Mouse (Mus musculus) heart, postnatal 0 days (tissue): ENCODE results near the gene Zfp316. TPM values are rescaled to one million over a fixed set of nuclear protein-coding genes. Genes with fewer than 3 reads are reported as not detected.

ENCODE experiments used
- ATAC-seq: fragments of 200-750 bp; cut with Nextera tagmentation; 2 replicates; pipeline ENCODE4 v1.8.0; 2017; ENCODE audit warnings: low read depth, moderate number of reproducible peaks, moderate library complexity; ENCODE audit not compliant: insufficient read depth
- DNase-seq: peaks from one replicate; pipeline ENCODE4 v3.0.0-alpha.2; 2016; ENCODE audit warnings: low spot score
- H3K27ac ChIP-seq: fragments of 300-500 bp; sonication (generic); 2 replicates; pipeline ENCODE4 v1.5.1; 2014; ENCODE audit warnings: low read depth, mild to moderate bottlenecking
- H3K27me3 ChIP-seq: fragments of 300-500 bp; sonication (generic); 2 replicates; pipeline ENCODE4 v1.6.1; 2014; ENCODE audit warnings: low read length, mixed read lengths; ENCODE audit not compliant: control insufficient read depth, insufficient read depth
- H3K36me3 ChIP-seq: fragments of 300-500 bp; sonication (generic); replicated peaks from 2 replicates; pipeline ENCODE4 v1.6.1; 2014; ENCODE audit warnings: low read length, mixed read lengths; ENCODE audit not compliant: control insufficient read depth, insufficient read depth
- H3K4me1 ChIP-seq: fragments of 300-500 bp; sonication (generic); 2 replicates; pipeline ENCODE4 v1.6.1; 2014; ENCODE audit warnings: antibody characterized with exemption; ENCODE audit not compliant: control insufficient read depth, insufficient read depth
- H3K4me2 ChIP-seq: fragments of 300-500 bp; sonication (generic); 2 replicates; pipeline ENCODE4 v1.6.1; 2014; ENCODE audit warnings: low read depth, mild to moderate bottlenecking, low read length, moderate library complexity
- H3K4me3 ChIP-seq: fragments of 300-500 bp; sonication (generic); 2 replicates; pipeline ENCODE4 v1.5.1; 2014; ENCODE audit warnings: low read depth, low read length
- H3K9ac ChIP-seq: fragments of 300-500 bp; sonication (generic); replicated peaks from 2 replicates; pipeline ENCODE4 v1.6.1; 2014; ENCODE audit warnings: low read depth, low read length, mixed read lengths
- H3K9me3 ChIP-seq: fragments of 300-500 bp; sonication (generic); replicated peaks from 2 replicates; pipeline ENCODE4 v1.6.1; 2016; ENCODE audit warnings: low read length; ENCODE audit not compliant: control insufficient read depth
- CTCF ChIP-seq: IDR thresholded peaks from 2 replicates; pipeline ENCODE4 v1.5.1; 2016; ENCODE audit warnings: antibody characterized with exemption, control low read depth, low read depth
- EP300 ChIP-seq: IDR thresholded peaks from 2 replicates; pipeline ENCODE4 v1.6.1; 2016; ENCODE audit warnings: antibody characterized with exemption, low read depth
- WGBS: fragments of 180-500 bp; shearing (Covaris S2); extraction: QIAGEN DNeasy Blood & Tissue Kit; methylation state at CpG from one replicate; pipeline ENCODE4 v1.1.7; 2014; 5-methylcytosine and 5-hydroxymethylcytosine counted together
- polyA plus RNA-seq: library from polyadenylated mRNA; unstranded; fragments of >200 nt; fragmentation: Nextera tagmentation; extraction: Ambion mirVana; gene quantifications from 2 replicates; pipeline ENCODE4 v1.2.1, GENCODE M21; 2015
- total RNA-seq: library from RNA; depleted of rRNA; stranded (reverse); fragments of >200 nt; gene quantifications from 2 replicates; pipeline ENCODE4 v1.2.3, GENCODE M21; 2014; ENCODE audit warnings: low replicate concordance

Zfp316 gene
- total and polyA plus RNA-seq, 2 experiments from 2014 or later, result 1.2 to 7.0 TPM

GRCm38 (mm10) chr5:143255131-143255519 lies 14.7 kb downstream of the Zfp316 start:
- peaks cover 19% of the 10 kb centered on the region for H3K36me3 ChIP-seq
- H3K9me3 ChIP-seq, result no peaks in the 10 kb centered on the region
- no peak for DNase-seq
- H3K27ac ChIP-seq, result no peak overlapping the region
- peak overlapping the region; percentile 51 for H3K4me3 ChIP-seq
- H3K4me1 ChIP-seq, result 0 out of 2 replicates have a peak, but pooled peaks cover 8% of the 10 kb centered on the region
- WGBS, result 55% methylated on average over 24 of the region's 24 CpGs
- no peak overlapping the region for H3K4me2 ChIP-seq
- no peak overlapping the region for H3K9ac ChIP-seq
- no peak for TF ChIP-seq CTCF
- no peak for TF ChIP-seq EP300
- no peak for ATAC-seq
- peaks cover 56% of the 10 kb centered on the region for H3K27me3 ChIP-seq

DNA sequence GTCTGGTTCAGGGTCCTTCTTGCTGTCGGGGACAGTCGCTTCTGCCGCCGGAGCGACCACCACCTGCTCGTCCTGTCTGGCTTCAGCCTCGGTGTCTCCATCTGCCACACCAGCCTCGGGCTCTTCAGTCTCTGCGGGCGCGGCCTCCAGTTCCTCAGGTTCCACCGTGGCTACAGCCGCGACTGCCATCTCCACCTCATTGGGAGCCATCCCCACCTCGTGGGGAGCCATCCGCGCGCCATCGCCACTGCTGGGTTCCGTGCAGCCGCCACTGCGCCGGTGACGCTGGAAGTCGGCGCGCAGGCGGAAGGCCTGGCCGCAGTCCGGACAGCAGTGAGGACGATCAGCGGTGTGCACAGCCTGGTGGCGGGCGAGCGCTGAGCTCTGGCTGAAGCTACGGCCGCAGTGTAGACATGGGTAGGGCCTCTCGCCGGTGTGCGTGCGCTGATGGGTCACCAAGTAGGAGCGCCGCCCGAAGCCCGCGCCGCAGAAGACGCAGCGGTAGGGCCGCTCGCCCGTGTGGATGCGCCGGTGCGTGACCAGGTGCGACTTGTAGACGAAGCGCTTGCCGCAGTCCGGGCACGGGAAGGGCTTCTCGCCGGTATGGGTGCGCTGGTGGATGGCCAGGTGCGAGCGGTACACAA lies 15.2 kb downstream of the Zfp316 start:
- DNase-seq (no peak), ATAC-seq (no peak)
- peaks cover 20% of the 10 kb centered on the region for H3K36me3 ChIP-seq
- 0 out of 2 replicates have a peak, but pooled peaks cover 8% of the 10 kb centered on the region for H3K4me1 ChIP-seq
- no peak overlapping the region for H3K27ac ChIP-seq
- peak overlapping the region; percentile 51 for H3K4me3 ChIP-seq
- TF ChIP-seq CTCF, result no peak
- TF ChIP-seq EP300, result no peak
- peaks cover 56% of the 10 kb centered on the region for H3K27me3 ChIP-seq
- peak overlapping the region; percentile 79; the same call in 1 of the 2 replicates for H3K4me2 ChIP-seq
- no peak overlapping the region for H3K9ac ChIP-seq
- no peaks in the 10 kb centered on the region for H3K9me3 ChIP-seq
- WGBS, result 39% methylated on average over 65 of the region's 66 CpGs

GRCm38 (mm10) chr5:143253881-143254486 lies 15.8 kb downstream of the Zfp316 start:
- WGBS, result 10% methylated on average over 78 of the region's 81 CpGs
- TF ChIP-seq CTCF, result no peak
- TF ChIP-seq EP300, result no peak
- no peak for ATAC-seq

GRCm38 (mm10) chr5:143253186-143253880 lies 16.5 kb downstream of the Zfp316 start:
- H3K4me2 ChIP-seq, result peak overlapping the region; percentile 79
- no peak overlapping the region for H3K27ac ChIP-seq
- TF ChIP-seq EP300 (no peak), CTCF (no peak)
- no peak overlapping the region for H3K9ac ChIP-seq
- no peak; the same call in 1 of the 2 replicates for ATAC-seq
- H3K4me1 ChIP-seq, result 0 out of 2 replicates have a peak, but pooled peaks cover 8% of the 10 kb centered on the region
- peaks cover 56% of the 10 kb centered on the region for H3K27me3 ChIP-seq
- H3K9me3 ChIP-seq, result no peaks in the 10 kb centered on the region
- 16% methylated on average over 89 of the region's 103 CpGs for WGBS
- no peak for DNase-seq
- H3K36me3 ChIP-seq, result peaks cover 32% of the 10 kb centered on the region
- peak overlapping the region; percentile 51 for H3K4me3 ChIP-seq

More at GRCm38 (mm10) chr5:143253881-143254486, 15.8 kb downstream of the Zfp316 start:
- H3K9me3 ChIP-seq, result no peaks in the 10 kb centered on the region
- peaks cover 56% of the 10 kb centered on the region for H3K27me3 ChIP-seq
- H3K27ac ChIP-seq, result no peak overlapping the region
- peak overlapping the region; percentile 51 for H3K4me3 ChIP-seq
- DNase-seq, result no peak
- 0 out of 2 replicates have a peak, but pooled peaks cover 8% of the 10 kb centered on the region for H3K4me1 ChIP-seq
- H3K4me2 ChIP-seq, result peak overlapping the region; percentile 79
- H3K36me3 ChIP-seq, result peaks cover 25% of the 10 kb centered on the region
- H3K9ac ChIP-seq, result no peak overlapping the region

DNA sequence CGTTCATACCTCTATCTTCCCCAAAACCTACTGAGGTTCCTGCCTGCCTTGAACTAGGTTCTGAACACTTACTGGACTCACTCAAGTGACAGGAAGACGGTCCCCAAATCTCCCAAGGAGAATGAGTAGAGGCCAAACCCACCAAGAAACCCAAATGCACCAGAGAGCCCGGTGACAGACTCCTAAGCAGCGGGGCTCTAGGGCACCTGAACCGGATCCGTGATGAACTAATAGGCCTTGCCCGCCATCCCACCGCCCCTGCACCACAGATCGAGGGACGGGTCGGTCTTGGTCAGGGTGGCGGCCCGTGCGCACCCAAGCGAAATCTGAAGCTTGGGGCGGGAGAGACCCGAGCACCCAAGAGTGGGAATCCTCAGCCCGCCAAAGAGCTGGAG lies 17.0 kb downstream of the Zfp316 start:
- Histone ChIP-seq H3K4me1 (0 out of 2 replicates have a peak, but pooled peaks cover 8% of the 10 kb centered on the region), H3K36me3 (peaks cover 37% of the 10 kb centered on the region), H3K9ac (no peak overlapping the region), H3K27me3 (peaks cover 56% of the 10 kb centered on the region), H3K27ac (no peak overlapping the region), H3K4me2 (peak overlapping the region; percentile 79; the same call in 1 of the 2 replicates), H3K9me3 (no peaks in the 10 kb centered on the region), H3K4me3 (peak overlapping the region; percentile 51)
- DNase-seq, result no peak
- 57% methylated on average over 18 of the region's 18 CpGs for WGBS
- no peak for TF ChIP-seq EP300
- TF ChIP-seq CTCF, result no peak
- no peak for ATAC-seq
